Mouse (Mus musculus) retina, postnatal 7 days (tissue): Measurements from ENCODE around the gene Olfr785.
"Not testable (repeated sequence)": the region's sequence is repeated elsewhere in the genome, so short reads cannot be mapped to it uniquely, and the experiment has no call there.

Source experiments
- DNase-seq: peaks from one replicate; pipeline ENCODE4 v3.0.0-alpha.2; 2012; ENCODE audit warnings: low read depth, low spot score

The Olfr785 gene

GRCm38 (mm10) chr10:129405126-129405525 lies at the start of gene Olfr785:
Gene Olfr785, plus strand, starts transcription at chr10:129405426.
- DNase-seq: no peak

GRCm38 (mm10) chr10:129356496-129356895 lies 48.7 kb upstream of the Olfr785 start:
- not testable (repeated sequence) for DNase-seq

- DNase-seq: no peak
These were observed 47.9 kb upstream of the Olfr785 start for GRCm38 (mm10) chr10:129357307-129357706.

GRCm38 (mm10) chr10:129374051-129374450 lies 31.2 kb upstream of the Olfr785 start:
- DNase-seq: not testable (repeated sequence)

- no peak for DNase-seq
These were observed 21.4 kb upstream of the Olfr785 start, which contains the start of gene Olfr784 for GRCm38 (mm10) chr10:129383783-129384182. Gene Olfr784, plus strand, starts transcription at chr10:129384083.

- DNase-seq: no peak
These were observed 4.3 kb upstream of the Olfr785 start for GRCm38 (mm10) chr10:129400892-129401291.

- no peak for DNase-seq
These were observed 21.8 kb downstream of the Olfr785 start, which contains the start of gene Olfr786 for GRCm38 (mm10) chr10:129427006-129427405. Gene Olfr786, plus strand, starts transcription at chr10:129427306.
